Mouse (Mus musculus): ENCODE measurements around the gene Smg8.

The Smg8 gene

GRCm38 (mm10) chr11:87043052-87043451, 43.5 kb downstream of the Smg8 start:
- no peak for DNase-seq (ENCODE audit: low spot score)

- no peak for DNase-seq (ENCODE audit: low spot score)
Measured at GRCm38 (mm10) chr11:87039307-87039963, 47.1 kb downstream of the Smg8 start.

DNA sequence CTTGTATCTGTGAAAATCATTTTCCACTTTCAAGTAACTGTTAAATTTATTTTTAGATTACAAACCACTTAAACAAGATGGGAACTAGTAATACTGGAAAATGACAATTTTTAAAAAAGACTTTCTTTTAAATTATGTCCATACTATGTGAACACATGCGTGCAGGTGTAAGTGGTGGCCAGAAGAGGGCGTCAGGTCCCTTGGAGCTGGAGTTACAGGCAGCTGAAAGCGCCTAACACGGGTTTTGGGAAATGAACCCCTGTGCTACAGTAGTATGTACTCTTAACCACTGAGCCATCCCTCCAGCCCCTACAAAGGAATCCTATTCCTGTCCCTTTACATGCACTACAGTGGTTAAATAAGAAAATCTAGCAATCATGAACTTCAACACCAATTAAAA, 50.4 kb downstream of the Smg8 start:
- no peak for DNase-seq (ENCODE audit: low spot score)

GRCm38 (mm10) chr11:87028212-87028611, 58.4 kb downstream of the Smg8 start:
- no peak for DNase-seq (ENCODE audit: low spot score)
